Mouse (Mus musculus) monocyte, adult 5-6 weeks (primary cell): Measurements from ENCODE around the gene Hecw2. TPM values are rescaled to one million over a fixed set of nuclear protein-coding genes. Genes with fewer than 3 reads are reported as not detected.

Source experiments
- ATAC-seq: fragments of 153-309, 156-312 bp; replicated peaks from 2 replicates; pipeline ENCODE4 v1.8.0; 2017; ENCODE audit warnings: mild to moderate bottlenecking; ENCODE audit not compliant: low TSS enrichment, insufficient number of reproducible peaks, severe bottlenecking, poor library complexity, low FRiP score
- total RNA-seq: library from RNA; stranded (forward); fragments of 200-1000, 200-491, 200-594 nt; gene quantifications from 3 replicates; pipeline ENCODE4 v1.2.3, GENCODE M21; 2017

Hecw2 gene
- total RNA-seq, 1 experiment from 2014 or later: not detected

- no peak for ATAC-seq
Measured at GRCm38 (mm10) chr1:53775036-53775435, 419.9 kb downstream of the Hecw2 start.

DNA sequence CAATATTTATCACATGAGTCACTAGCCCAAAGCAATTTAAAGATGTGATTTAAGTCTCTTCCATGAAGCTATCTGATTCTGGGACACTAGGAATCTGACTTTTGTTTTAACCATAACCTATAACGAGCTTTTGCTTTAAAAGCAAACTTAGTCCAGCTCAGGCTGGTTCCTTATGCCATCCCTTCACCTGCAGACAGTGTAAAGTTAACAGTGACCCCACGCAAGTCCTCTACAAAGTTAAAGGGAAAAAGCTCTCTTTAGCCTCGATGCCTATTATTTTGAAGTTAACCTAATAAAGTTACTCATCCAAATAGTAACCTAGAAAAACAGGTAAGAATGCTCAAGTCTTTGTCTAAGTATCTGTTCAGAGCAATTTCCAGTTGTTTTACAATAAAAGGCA is 420.4 kb downstream of the Hecw2 start:
- no peak for ATAC-seq

DNA sequence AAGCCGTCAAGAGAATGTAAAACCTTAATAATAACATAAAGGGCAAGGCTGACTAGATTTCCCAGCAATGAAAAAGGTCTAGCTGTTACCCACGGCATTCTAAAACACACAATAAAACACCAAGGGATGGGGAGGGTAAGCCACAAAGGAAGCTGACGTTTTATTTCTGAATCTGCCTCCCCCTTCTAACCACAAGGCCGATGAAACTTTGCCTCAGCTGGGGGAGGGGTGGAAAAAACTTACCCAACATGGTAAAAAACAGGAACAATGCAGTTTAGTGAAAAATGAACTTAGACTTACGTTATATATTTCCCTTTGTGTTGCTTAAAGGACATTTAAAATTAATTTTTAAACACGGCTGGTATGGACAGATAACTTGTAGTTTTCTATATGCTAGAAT is 421.0 kb downstream of the Hecw2 start:
- ATAC-seq: peak; percentile 92

DNA sequence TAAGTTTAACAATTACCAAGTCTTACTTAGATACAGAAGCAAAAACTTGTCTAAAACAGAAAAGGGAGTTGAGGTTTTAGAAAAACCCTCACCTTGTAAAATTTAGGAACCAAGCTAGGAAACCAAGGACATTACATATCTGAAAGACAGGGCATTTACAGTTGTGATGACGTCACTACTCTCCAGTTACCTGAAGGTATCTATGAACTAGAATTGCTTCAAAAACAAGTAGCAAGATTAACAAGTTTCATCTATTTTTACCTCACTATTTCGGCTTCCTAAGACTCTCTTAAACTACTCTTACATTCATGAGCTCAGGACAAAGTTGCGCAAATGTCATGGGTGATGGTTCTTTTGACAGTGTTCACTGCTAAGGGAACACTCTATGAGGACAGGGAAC is 422.0 kb downstream of the Hecw2 start:
- ATAC-seq: no peak

GRCm38 (mm10) chr1:53771476-53771875 is 423.5 kb downstream of the Hecw2 start:
- no peak for ATAC-seq

GRCm38 (mm10) chr1:53766112-53766511 is 428.9 kb downstream of the Hecw2 start:
- no peak for ATAC-seq

DNA sequence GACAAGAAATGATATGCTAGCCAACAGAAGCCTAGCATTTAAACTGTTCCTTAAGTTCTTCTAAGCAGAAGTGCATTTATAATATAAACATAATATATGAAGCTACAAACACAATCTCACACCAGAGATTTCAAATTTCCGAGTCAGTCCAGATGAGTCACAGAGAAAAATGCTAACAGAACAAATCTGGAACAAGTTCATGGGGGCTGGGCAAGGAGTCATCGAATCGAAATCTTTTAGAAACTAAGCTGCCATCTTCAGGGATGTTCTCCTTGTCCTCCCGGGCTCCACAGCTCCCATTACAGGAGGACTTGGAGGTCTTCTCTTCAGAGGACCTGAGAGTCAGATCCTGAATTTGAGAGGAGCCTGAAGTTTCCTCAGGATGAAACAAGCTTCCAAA is 437.7 kb downstream of the Hecw2 start:
- ATAC-seq: no peak

Other genes starting within 250 kb of the Hecw2 start
- gene Ccdc150, start 55.5 kb upstream of the Hecw2 start, total RNA-seq: 0.57 to 0.64 TPM in 2 of 3 replicates, not detected in the other
- 24.5 to 50.8 TPM (median 33.2 TPM) in 3 replicates for gene Gtf3c3, start 243.8 kb upstream of the Hecw2 start, total RNA-seq